Mouse (Mus musculus): ENCODE data around the gene Mecom.

DNA sequence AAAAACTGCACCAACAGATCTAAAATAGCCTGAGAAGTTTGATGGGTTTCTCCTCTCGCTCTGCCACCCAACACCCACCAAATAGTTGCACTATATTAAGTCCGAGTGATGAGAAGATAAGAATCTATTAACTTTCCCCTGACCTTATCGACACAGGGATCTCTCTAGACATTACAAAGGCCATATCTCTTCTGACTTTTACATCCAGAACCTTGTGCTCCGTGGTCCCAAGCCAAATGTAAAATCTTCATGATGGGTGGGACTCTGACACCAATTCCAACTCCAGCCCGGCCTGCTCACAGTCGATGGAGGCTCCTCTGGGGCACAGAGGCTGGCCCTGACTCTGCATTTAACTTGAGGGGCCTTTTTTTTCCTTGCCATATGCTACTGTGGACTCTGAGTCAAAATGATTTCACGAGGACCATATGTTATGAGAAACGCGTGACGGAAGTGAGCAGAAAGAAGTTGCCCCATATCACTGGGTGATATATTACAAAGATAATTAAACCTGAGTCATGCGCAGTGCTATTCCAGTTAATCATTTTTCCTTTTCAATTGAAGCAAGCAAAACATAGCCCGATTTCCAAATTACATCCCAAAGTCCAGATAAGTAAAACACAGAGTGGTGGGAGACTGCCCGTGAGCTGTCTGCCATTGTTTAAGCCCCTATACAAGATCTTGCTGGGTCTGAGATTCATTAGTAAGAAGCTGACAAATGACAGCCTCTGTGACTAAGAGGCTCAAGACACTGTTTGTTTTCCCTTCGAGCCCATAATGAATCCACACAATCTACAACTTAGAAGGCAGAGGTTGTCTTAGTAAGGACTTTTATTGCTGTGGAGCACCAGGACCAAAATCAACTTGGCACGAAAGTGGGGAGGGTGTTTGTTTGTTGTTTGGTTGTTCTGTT, 94.0 kb downstream of the Mecom start:
- TF ChIP-seq ZC3H11A (IDR thresholded peaks at IDR 0.05; ENCODE audit: borderline replicate concordance, low read depth, low read length) (no peak), MAFK (IDR thresholded peaks at IDR 0.05; ENCODE audit: insufficient read depth, low read depth, low read length) (no peak)
